Mouse (Mus musculus) kidney, embryonic 14.5 days (tissue): ENCODE data around the gene Dnajb4. TPM values are rescaled to one million over a fixed set of nuclear protein-coding genes. Genes with fewer than 3 reads are reported as not detected.

Experiments used
- ATAC-seq: fragments of 200-750 bp; cut with Nextera tagmentation; 2 replicates; pipeline ENCODE4 v1.8.0; 2017; ENCODE audit warnings: moderate number of reproducible peaks, mild to moderate bottlenecking, moderate TSS enrichment, moderate library complexity; ENCODE audit not compliant: low FRiP score, low TSS enrichment
- H3K27ac ChIP-seq: fragments of 300-500 bp; sonication (generic); 2 replicates; pipeline ENCODE4 v1.5.1; 2014; ENCODE audit warnings: low read depth, mild to moderate bottlenecking, low read length, moderate library complexity, mixed read lengths
- H3K27me3 ChIP-seq: fragments of 300-500 bp; sonication (generic); 2 replicates; pipeline ENCODE4 v1.6.1; 2014; ENCODE audit warnings: mild to moderate bottlenecking, low read length; ENCODE audit not compliant: control insufficient read depth, insufficient read depth
- H3K36me3 ChIP-seq: fragments of 300-500 bp; sonication (generic); 2 replicates; pipeline ENCODE4 v1.6.1; 2014; ENCODE audit warnings: low read length, mixed read lengths; ENCODE audit not compliant: control insufficient read depth, insufficient read depth
- H3K4me1 ChIP-seq: fragments of 300-500 bp; sonication (generic); 2 replicates; pipeline ENCODE4 v1.6.1; 2014; ENCODE audit warnings: low read length, mixed read lengths; ENCODE audit not compliant: control insufficient read depth, insufficient read depth
- H3K4me2 ChIP-seq: fragments of 300-500 bp; sonication (generic); replicated peaks from 2 replicates; pipeline ENCODE4 v1.6.1; 2014; ENCODE audit warnings: low read depth, mild to moderate bottlenecking, low read length
- H3K4me3 ChIP-seq: fragments of 300-500 bp; sonication (generic); 2 replicates; pipeline ENCODE4 v1.5.1; 2014; ENCODE audit warnings: mild to moderate bottlenecking, low read length
- H3K9ac ChIP-seq: fragments of 300-500 bp; sonication (generic); 2 replicates; pipeline ENCODE4 v1.6.1; 2014; ENCODE audit warnings: low read depth, mild to moderate bottlenecking, low read length, moderate library complexity
- H3K9me3 ChIP-seq: fragments of 300-500 bp; sonication (generic); 2 replicates; pipeline ENCODE4 v1.6.1; 2016; ENCODE audit warnings: low read length; ENCODE audit not compliant: control insufficient read depth
- WGBS: fragments of 180-500 bp; shearing (Covaris S2); extraction: QIAGEN DNeasy Blood & Tissue Kit; methylation state at CpG from one replicate; pipeline ENCODE4 v1.1.7; 2014; 5-methylcytosine and 5-hydroxymethylcytosine counted together
- polyA plus RNA-seq: library from polyadenylated mRNA; unstranded; fragments of >200 nt; fragmentation: Nextera tagmentation; extraction: Ambion mirVana; gene quantifications from 2 replicates; pipeline ENCODE4 v1.2.1, GENCODE M21; 2014

Gene Dnajb4
- polyA plus RNA-seq, 1 experiment from 2014 or later = 26.2 TPM

- no peaks in the 10 kb centered on the region for H3K27me3 ChIP-seq
- peaks cover 16% of the 10 kb centered on the region; the same call in 1 of the 2 replicates for H3K4me1 ChIP-seq
- ATAC-seq = no peak
- H3K9me3 ChIP-seq = no peaks in the 10 kb centered on the region
- peak overlapping the region; percentile 21; the same call in 1 of the 2 replicates for H3K4me3 ChIP-seq
- peaks cover 3% of the 10 kb centered on the region; the same call in 1 of the 2 replicates for H3K36me3 ChIP-seq
- peak overlapping the region; percentile 15 for H3K4me2 ChIP-seq
- no peak overlapping the region for H3K9ac ChIP-seq
- H3K27ac ChIP-seq = no peak overlapping the region
- 76% methylated on average over 9 of the region's 9 CpGs for WGBS
These were observed 19.2 kb downstream of the Dnajb4 start for GRCm38 (mm10) chr3:152190679-152191477.

- Histone ChIP-seq H3K27me3 (no peaks in the 10 kb centered on the region), H3K36me3 (peaks cover 10% of the 10 kb centered on the region; the same call in 1 of the 2 replicates), H3K4me1 (peaks cover 16% of the 10 kb centered on the region; the same call in 1 of the 2 replicates), H3K4me3 (no peak overlapping the region), H3K9me3 (no peaks in the 10 kb centered on the region), H3K27ac (peak overlapping the region; percentile 64), H3K4me2 (0 out of 2 replicates have a peak overlapping the region, but pooled peaks have one; percentile 19), H3K9ac (no peak overlapping the region)
- 27% methylated on average over 4 of the region's 4 CpGs for WGBS
- ATAC-seq = peak; percentile 58; the same call in 1 of the 2 replicates
These were observed 20.8 kb downstream of the Dnajb4 start for GRCm38 (mm10) chr3:152189306-152189705.

- Histone ChIP-seq H3K9me3 (no peaks in the 10 kb centered on the region), H3K27me3 (no peaks in the 10 kb centered on the region), H3K27ac (no peak overlapping the region), H3K4me3 (no peak overlapping the region), H3K4me1 (peaks cover 10% of the 10 kb centered on the region; the same call in 1 of the 2 replicates), H3K36me3 (peaks cover 11% of the 10 kb centered on the region; the same call in 1 of the 2 replicates), H3K9ac (no peak overlapping the region), H3K4me2 (no peak overlapping the region)
- no peak for ATAC-seq
- 77% methylated on average over 6 of the region's 6 CpGs for WGBS
These were observed 24.0 kb downstream of the Dnajb4 start for GRCm38 (mm10) chr3:152186106-152186505.

- no peak for ATAC-seq
- Histone ChIP-seq H3K9me3 (no peaks in the 10 kb centered on the region), H3K9ac (no peak overlapping the region), H3K36me3 (peaks cover 11% of the 10 kb centered on the region; the same call in 1 of the 2 replicates), H3K4me2 (no peak overlapping the region), H3K27me3 (no peaks in the 10 kb centered on the region), H3K4me1 (no peaks in the 10 kb centered on the region), H3K4me3 (no peak overlapping the region), H3K27ac (no peak overlapping the region)
- WGBS = 77% methylated on average over 9 of the region's 9 CpGs
These were observed 26.6 kb downstream of the Dnajb4 start for GRCm38 (mm10) chr3:152183522-152183921.

- no peaks in the 10 kb centered on the region for H3K4me1 ChIP-seq
- H3K4me3 ChIP-seq = no peak overlapping the region
- H3K4me2 ChIP-seq = no peak overlapping the region
- no peaks in the 10 kb centered on the region for H3K27me3 ChIP-seq
- no peak overlapping the region for H3K27ac ChIP-seq
- H3K9ac ChIP-seq = no peak overlapping the region
- H3K36me3 ChIP-seq = peaks cover 5% of the 10 kb centered on the region; the same call in 1 of the 2 replicates
- ATAC-seq = no peak
- H3K9me3 ChIP-seq = no peaks in the 10 kb centered on the region
- 86% methylated on average over 4 of the region's 4 CpGs for WGBS
These were observed 29.5 kb downstream of the Dnajb4 start for GRCm38 (mm10) chr3:152180624-152181023.

GRCm38 (mm10) chr3:152179285-152179684 lies 30.8 kb downstream of the Dnajb4 start:
- peak; percentile 66 for ATAC-seq
- Histone ChIP-seq H3K27me3 (no peaks in the 10 kb centered on the region), H3K9ac (no peak overlapping the region), H3K36me3 (peaks cover under 1% of the 10 kb centered on the region; the same call in 1 of the 2 replicates), H3K4me2 (no peak overlapping the region), H3K27ac (no peak overlapping the region), H3K4me3 (no peak overlapping the region), H3K9me3 (no peaks in the 10 kb centered on the region), H3K4me1 (no peaks in the 10 kb centered on the region)
- WGBS = 24% methylated on average over 1 of the region's 1 CpGs

- Histone ChIP-seq H3K9ac (no peak overlapping the region), H3K27ac (no peak overlapping the region), H3K4me1 (no peaks in the 10 kb centered on the region), H3K27me3 (no peaks in the 10 kb centered on the region), H3K4me2 (no peak overlapping the region), H3K36me3 (no peaks in the 10 kb centered on the region), H3K4me3 (no peak overlapping the region), H3K9me3 (no peaks in the 10 kb centered on the region)
- WGBS = 70% methylated on average over 4 of the region's 4 CpGs
- ATAC-seq = no peak
These were observed 31.3 kb downstream of the Dnajb4 start for GRCm38 (mm10) chr3:152178816-152179215.

- Histone ChIP-seq H3K4me2 (no peak overlapping the region), H3K27ac (no peak overlapping the region), H3K4me3 (no peak overlapping the region), H3K9ac (no peak overlapping the region), H3K4me1 (0 out of 2 replicates have a peak, but pooled peaks cover under 1% of the 10 kb centered on the region), H3K9me3 (no peaks in the 10 kb centered on the region), H3K27me3 (no peaks in the 10 kb centered on the region), H3K36me3 (no peaks in the 10 kb centered on the region)
- no peak for ATAC-seq
- WGBS = 74% methylated on average over 7 of the region's 7 CpGs
These were observed 37.7 kb downstream of the Dnajb4 start for GRCm38 (mm10) chr3:152172322-152172935.

GRCm38 (mm10) chr3:152171862-152172261 lies 38.2 kb downstream of the Dnajb4 start:
- ATAC-seq = no peak
- Histone ChIP-seq H3K36me3 (no peaks in the 10 kb centered on the region), H3K9me3 (no peaks in the 10 kb centered on the region), H3K27ac (no peak overlapping the region), H3K4me1 (peaks cover 6% of the 10 kb centered on the region; the same call in 1 of the 2 replicates), H3K9ac (no peak overlapping the region), H3K27me3 (no peaks in the 10 kb centered on the region), H3K4me2 (no peak overlapping the region), H3K4me3 (no peak overlapping the region)
- 51% methylated on average over 7 of the region's 7 CpGs for WGBS
